Mouse (Mus musculus) gastrocnemius, postnatal 14 days (tissue): Measurements from ENCODE around the gene Inip. TPM values are rescaled to one million over a fixed set of nuclear protein-coding genes. Genes with fewer than 3 reads are reported as not detected.

Experiments used
- DNase-seq: peaks from one replicate; pipeline ENCODE4 v3.0.0; 2021; ENCODE audit warnings: mixed read lengths
- intact Hi-C: fragments of 180-260 bp; cut with DNase I; formaldehyde crosslinking; loops from one replicate; pipeline ENCODE4 v1.15.1; 2025; ENCODE audit warnings: low total_unique reads
- total RNA-seq, 2 experiments: library from RNA; stranded (reverse); gene quantifications; 2 replicates each; pipeline ENCODE4 v1.2.3; 2021

The Inip gene
- total RNA-seq, 2 experiments from 2014 or later, result 3.1 to 3.7 TPM

DNA sequence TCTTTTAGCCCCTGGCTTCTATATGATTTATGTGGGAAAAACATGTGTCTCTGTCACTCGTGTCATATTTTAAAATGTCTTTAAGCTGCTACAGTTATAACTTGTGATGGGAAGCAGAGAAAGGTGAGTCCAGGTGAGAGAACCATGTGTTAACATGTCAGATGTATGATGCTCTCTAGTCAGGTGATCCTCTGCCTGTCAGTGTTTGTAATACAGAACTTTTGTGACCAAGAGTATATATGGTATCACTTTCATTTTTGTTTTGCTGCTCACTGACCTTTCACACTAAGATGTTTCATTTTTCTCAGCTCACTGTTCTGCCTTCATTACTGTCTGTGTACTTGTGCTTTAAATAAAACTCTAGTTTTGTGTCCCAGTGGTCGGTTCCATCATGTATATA is 72.5 kb downstream of the Inip start:
- no peak for DNase-seq
- intact Hi-C loops, result no loop called here

DNA sequence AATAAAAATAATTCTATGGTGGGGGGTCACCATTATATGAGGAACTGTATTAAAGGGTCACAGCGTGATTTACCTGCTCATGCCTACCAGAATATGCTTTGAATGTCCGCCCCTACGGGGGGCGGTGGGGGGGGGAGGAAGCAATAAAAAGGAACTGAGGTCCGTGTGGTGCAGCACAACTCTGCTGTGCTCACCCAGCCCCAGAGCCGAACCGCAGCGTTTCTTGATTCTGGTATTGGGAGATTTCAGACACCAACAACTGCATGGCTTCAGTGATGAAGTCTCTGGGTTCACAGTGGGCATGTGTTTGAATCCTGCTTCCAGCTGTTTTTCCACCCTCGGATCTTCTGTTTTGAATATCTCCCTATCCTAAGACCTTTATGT is 73.5 kb downstream of the Inip start:
- intact Hi-C loops, result no loop called here
- no peak for DNase-seq

DNA sequence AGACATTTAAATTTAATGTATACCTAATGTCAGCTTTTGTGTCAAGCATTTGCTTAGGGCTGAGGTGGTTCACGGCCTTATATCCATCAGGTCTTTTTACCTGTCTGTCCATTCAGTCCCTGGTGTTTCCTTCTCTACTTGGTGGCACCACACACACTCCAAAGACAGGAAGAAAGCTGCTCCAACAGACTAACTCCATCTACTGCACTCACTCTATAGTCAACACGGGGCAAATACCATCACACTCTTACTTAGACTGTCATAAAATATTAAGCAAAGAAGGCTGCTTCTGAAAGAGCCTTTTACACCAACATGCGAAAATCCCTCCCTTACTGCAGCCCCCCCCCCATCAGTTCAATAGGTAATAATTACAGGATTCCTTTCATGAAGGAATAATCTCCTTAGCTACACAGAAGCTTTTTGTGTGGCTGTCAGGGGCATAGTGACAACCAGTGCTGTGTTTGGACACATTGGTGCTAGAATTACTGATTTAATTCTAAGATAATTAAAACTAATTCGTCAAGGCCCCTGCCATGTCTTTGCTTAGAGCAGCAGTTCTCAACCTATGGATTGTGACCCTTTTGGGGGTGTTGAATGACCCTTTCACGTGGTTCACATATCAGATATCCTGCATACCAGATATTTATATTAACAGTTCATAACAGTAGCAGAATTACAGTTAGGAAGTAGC is 74.1 kb downstream of the Inip start:
- no peak for DNase-seq
- intact Hi-C loops, result no loop called here

DNA sequence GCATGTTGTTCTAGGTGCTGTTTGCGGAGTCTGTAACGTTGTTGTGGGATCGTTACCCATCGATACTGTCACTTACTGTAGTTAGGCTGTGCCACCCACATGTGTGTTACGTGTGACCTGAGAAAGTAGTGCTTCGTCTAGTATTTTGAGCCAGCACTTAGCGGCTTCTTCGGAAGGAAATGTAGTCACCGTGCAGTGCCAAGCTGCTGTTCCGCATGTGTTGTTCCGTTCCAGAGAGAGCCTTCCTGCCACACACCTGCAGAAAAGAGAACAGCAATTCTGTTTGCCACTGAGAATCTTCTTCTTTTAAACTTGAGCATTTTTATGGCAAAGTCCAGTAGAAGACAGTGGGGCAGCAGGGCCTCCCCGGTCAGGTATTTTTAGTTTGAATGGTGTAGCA is 74.9 kb downstream of the Inip start:
- intact Hi-C loops, result no loop called here

DNA sequence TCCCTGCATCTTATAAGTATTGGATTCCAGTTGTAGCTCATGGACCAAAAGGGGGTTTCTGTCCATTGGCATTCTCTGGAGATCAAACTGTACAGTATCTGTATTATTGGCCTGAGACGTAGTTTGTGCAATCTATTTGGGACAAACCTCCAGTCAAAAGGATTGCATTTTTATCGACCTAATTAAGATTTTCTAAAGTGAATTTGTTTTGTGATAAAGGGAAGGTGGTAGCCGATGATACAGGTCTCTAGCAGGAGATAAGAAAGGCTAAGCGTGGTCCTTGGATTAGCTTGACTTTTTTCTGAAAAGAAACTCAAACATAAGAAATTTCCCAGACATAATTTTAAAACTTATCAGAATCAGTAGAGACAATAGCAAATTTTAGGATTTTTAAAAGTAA is 75.8 kb downstream of the Inip start:
- intact Hi-C loops, result no loop called here

More for the DNA sequence above, 74.9 kb downstream of the Inip start:
- DNase-seq, result no peak

DNA sequence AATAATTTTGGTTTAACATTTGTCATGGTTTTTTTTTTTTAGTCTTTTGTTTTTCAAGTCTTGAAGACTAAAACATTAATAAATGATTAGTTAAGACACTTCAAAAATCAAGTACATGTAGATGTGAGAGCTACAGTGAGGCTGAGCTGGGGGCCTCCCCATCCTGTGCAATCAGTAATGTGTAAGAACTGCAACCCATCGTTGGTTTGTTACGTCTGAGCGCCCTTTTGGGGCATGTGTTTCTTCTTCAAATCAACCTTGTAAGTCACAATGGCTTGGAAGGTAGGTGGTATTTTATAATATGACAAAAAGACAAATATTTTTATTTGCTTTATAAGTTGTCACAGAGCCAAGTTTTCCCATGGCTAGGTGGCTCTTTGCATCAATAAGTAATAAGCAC is 79.6 kb downstream of the Inip start:
- intact Hi-C loops, result no loop called here
- DNase-seq, result no peak

More for the DNA sequence above, 75.8 kb downstream of the Inip start:
- DNase-seq, result no peak

Other genes starting within 250 kb of the Inip start
- gene Hsdl2, start 220.0 kb downstream of the Inip start, total RNA-seq, result 10 to 100 TPM; 47.5 to 65.0 TPM
- 1 to 10 TPM; 3.7 to 5.2 TPM for gene E130308A19Rik, start 175.4 kb downstream of the Inip start, total RNA-seq
- gene Snx30, start 4.3 kb upstream of the Inip start, total RNA-seq, result 1 to 10 TPM; 4.0 to 4.4 TPM
- not detected for gene Slc46a2, start 113.5 kb upstream of the Inip start, total RNA-seq
- gene Mup4, start 159.1 kb upstream of the Inip start, total RNA-seq, result not detected
- gene Mup6, start 162.7 kb upstream of the Inip start, total RNA-seq, result not detected